Mouse (Mus musculus) thymus, postnatal 10 days (tissue): ENCODE measurements around the gene Tekt5.

ENCODE experiments used
- DNase-seq, 2 experiments: peaks; one replicate each; pipeline ENCODE4 v3.0.0; 2021; ENCODE audit warnings: low spot score in 2 of 2

The Tekt5 gene

GRCm38 (mm10) chr16:10379531-10379930 lies 15.8 kb downstream of the Tekt5 start:
- no peak for DNase-seq

- no peak for DNase-seq
These were observed 18.0 kb downstream of the Tekt5 start for GRCm38 (mm10) chr16:10377286-10377685.

- no peak for DNase-seq
These were observed 20.9 kb downstream of the Tekt5 start for GRCm38 (mm10) chr16:10374254-10375011.

- DNase-seq, result no peak
These were observed 22.9 kb downstream of the Tekt5 start for GRCm38 (mm10) chr16:10372372-10372771.

GRCm38 (mm10) chr16:10369996-10370395 lies 25.3 kb downstream of the Tekt5 start:
- DNase-seq, result no peak

GRCm38 (mm10) chr16:10369468-10369934 lies 25.8 kb downstream of the Tekt5 start:
- DNase-seq, result no peak

- no peak for DNase-seq
These were observed 28.8 kb downstream of the Tekt5 start for GRCm38 (mm10) chr16:10366240-10367217.

- no peak for DNase-seq
These were observed 29.5 kb downstream of the Tekt5 start for GRCm38 (mm10) chr16:10365796-10366195.

- DNase-seq, result no peak
These were observed 32.2 kb downstream of the Tekt5 start for GRCm38 (mm10) chr16:10363061-10363460.

- DNase-seq, result no peak
These were observed 36.0 kb downstream of the Tekt5 start for GRCm38 (mm10) chr16:10359241-10359640.

GRCm38 (mm10) chr16:10358010-10358934 lies 37.0 kb downstream of the Tekt5 start:
- no peak for DNase-seq

GRCm38 (mm10) chr16:10355004-10355403 lies 40.3 kb downstream of the Tekt5 start:
- no peak for DNase-seq

GRCm38 (mm10) chr16:10351050-10351636 lies 44.1 kb downstream of the Tekt5 start:
- DNase-seq, result no peak

GRCm38 (mm10) chr16:10349876-10350275 lies 45.4 kb downstream of the Tekt5 start:
- no peak for DNase-seq

GRCm38 (mm10) chr16:10349436-10349835 lies 45.9 kb downstream of the Tekt5 start:
- no peak for DNase-seq

- DNase-seq, result no peak
These were observed 47.7 kb downstream of the Tekt5 start for GRCm38 (mm10) chr16:10347551-10347950.

- DNase-seq, result no peak
These were observed 54.2 kb downstream of the Tekt5 start for GRCm38 (mm10) chr16:10341110-10341509.

GRCm38 (mm10) chr16:10339930-10340329 lies 55.4 kb downstream of the Tekt5 start:
- DNase-seq, result no peak

GRCm38 (mm10) chr16:10338601-10339000 lies 56.7 kb downstream of the Tekt5 start:
- no peak for DNase-seq

- no peak for DNase-seq
These were observed 57.7 kb downstream of the Tekt5 start for GRCm38 (mm10) chr16:10337422-10338197.
